Mouse (Mus musculus) layer of hippocampus, postnatal 10 days (tissue): ENCODE measurements around the gene Cyp20a1. TPM values are rescaled to one million over a fixed set of nuclear protein-coding genes. Genes with fewer than 3 reads are reported as not detected.

Experiments
- DNase-seq, 2 experiments: peaks; one replicate each; pipeline ENCODE4 v3.0.0; 2021; ENCODE audit warnings: low spot score in 2 of 2
- long read RNA-seq: library from polyadenylated mRNA; stranded (forward); transcript quantifications from one replicate; pipeline ENCODE4 v2.0.0, GENCODE M21; 2023
- total RNA-seq, 2 experiments: library from RNA; stranded (reverse); gene quantifications; 2 replicates each; pipeline ENCODE4 v1.2.3; 2021

The Cyp20a1 gene
- 10 to 100 TPM; 12.0 to 13.9 TPM for total RNA-seq
- long read RNA-seq, partial matches to known transcripts = 2 of 7 reads
- long read RNA-seq, other reads (novel, unspliced or antisense) = 0 of 7 reads

- DNase-seq = peak; percentile 85 to 91
Observed at GRCm38 (mm10) chr1:60342808-60343629, at the start of gene Cyp20a1. TSS of gene Cyp20a1 (plus strand) at chr1:60343323.

GRCm38 (mm10) chr1:60293921-60294320 lies 49.2 kb upstream of the Cyp20a1 start:
- DNase-seq = no peak

- DNase-seq = no peak
Observed at GRCm38 (mm10) chr1:60343630-60344455, 720 bp downstream of the Cyp20a1 start.

GRCm38 (mm10) chr1:60344670-60345069 lies 1.5 kb downstream of the Cyp20a1 start:
- DNase-seq = no peak

GRCm38 (mm10) chr1:60345712-60346111 lies 2.6 kb downstream of the Cyp20a1 start:
- DNase-seq = no peak

GRCm38 (mm10) chr1:60352786-60353185 lies 9.7 kb downstream of the Cyp20a1 start:
- no peak for DNase-seq

GRCm38 (mm10) chr1:60361626-60362025 lies 18.5 kb downstream of the Cyp20a1 start:
- DNase-seq = no peak

GRCm38 (mm10) chr1:60376556-60376955 lies 33.4 kb downstream of the Cyp20a1 start:
- no peak for DNase-seq

- no peak for DNase-seq
Observed at GRCm38 (mm10) chr1:60381910-60382309, 38.8 kb downstream of the Cyp20a1 start.

GRCm38 (mm10) chr1:60404848-60405247 lies 61.7 kb downstream of the Cyp20a1 start:
- no peak for DNase-seq

- no peak for DNase-seq
Observed at GRCm38 (mm10) chr1:60408501-60409167, 65.5 kb downstream of the Cyp20a1 start.

- peak; percentile 92 to 96 for DNase-seq
Observed at GRCm38 (mm10) chr1:60409168-60409828, 66.2 kb downstream of the Cyp20a1 start, which contains the start of gene Abi2. TSS of gene Abi2 (plus strand) at chr1:60409619.

GRCm38 (mm10) chr1:60409928-60410817 lies 67.0 kb downstream of the Cyp20a1 start:
- DNase-seq = no peak

- DNase-seq = no peak
Observed at GRCm38 (mm10) chr1:60416724-60417123, 73.6 kb downstream of the Cyp20a1 start.

GRCm38 (mm10) chr1:60423882-60424281 lies 80.8 kb downstream of the Cyp20a1 start:
- DNase-seq = no peak

- no peak for DNase-seq
Observed at GRCm38 (mm10) chr1:60428341-60428740, 85.2 kb downstream of the Cyp20a1 start.

GRCm38 (mm10) chr1:60428932-60429331 lies 85.8 kb downstream of the Cyp20a1 start:
- DNase-seq = peak in 1 of 2 experiments; percentile 42

- no peak for DNase-seq
Observed at GRCm38 (mm10) chr1:60431531-60431930, 88.4 kb downstream of the Cyp20a1 start.

- no peak for DNase-seq
Observed at GRCm38 (mm10) chr1:60432497-60432896, 89.4 kb downstream of the Cyp20a1 start.
